Mouse (Mus musculus): ENCODE measurements around the gene Wars.

DNA sequence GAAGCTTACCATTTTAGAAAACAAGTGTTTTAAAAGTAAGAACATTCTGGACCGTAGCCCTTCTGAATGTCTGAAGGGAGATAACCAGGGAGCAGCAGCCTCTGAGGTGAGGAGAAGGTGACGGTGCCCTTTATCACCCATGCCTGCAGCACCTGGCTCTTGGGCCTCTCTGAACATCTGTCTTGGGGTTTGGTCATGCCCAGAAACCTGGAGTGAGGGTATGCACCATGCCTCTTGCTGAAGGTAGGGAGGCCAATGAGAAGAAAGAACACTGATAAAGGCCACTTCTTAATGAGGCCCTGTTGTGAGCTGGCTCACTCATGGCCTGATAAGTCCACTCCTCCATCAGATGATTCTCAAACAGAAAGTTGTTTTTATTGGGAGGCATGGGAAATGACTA lies 34.3 kb upstream of the Wars start:
- TF ChIP-seq CTCF (IDR thresholded peaks at IDR 0.05; ENCODE audit: extremely low read depth, insufficient read length, insufficient replicate concordance, low read depth, low read length) (no peak), POLR2A (IDR thresholded peaks at IDR 0.05; ENCODE audit: low read depth, low read length) (no peak)

All from small intestine, adult 2 months (tissue).